Mouse (Mus musculus): ENCODE measurements around the gene Leng9. TPM values are rescaled to one million over a fixed set of nuclear protein-coding genes. Genes with fewer than 3 reads are reported as not detected.
"Not testable (repeated sequence)": the region's sequence is repeated elsewhere in the genome, so short reads cannot be mapped to it uniquely, and the experiment has no call there.

Gene Leng9
- polyA plus RNA-seq (2015; fragmentation: Nextera tagmentation; extraction: Ambion mirVana) = 6.6 TPM in 2 replicates

DNA sequence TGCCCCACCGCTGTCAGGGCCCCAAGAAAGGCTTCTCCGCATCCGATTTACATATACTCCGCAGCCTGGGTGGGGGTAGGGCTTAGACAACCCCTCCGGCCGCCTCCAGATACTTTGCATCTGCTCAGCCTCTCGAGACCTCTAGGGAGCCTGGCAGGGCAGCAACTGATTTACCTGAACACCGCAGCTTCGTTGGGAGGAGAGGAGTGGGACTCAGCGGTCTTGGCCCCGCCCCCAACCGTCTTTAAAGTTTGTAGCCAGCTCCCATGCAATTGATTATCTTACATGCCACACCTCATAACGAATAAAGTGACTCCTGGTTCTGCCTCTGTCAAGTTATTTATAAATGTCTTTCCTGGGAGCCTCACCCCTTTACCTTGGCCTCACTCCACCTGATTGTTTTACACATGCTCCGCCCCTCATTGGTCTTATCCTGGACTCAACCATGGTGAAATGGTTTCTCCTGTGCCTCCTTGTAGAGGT is at the start of gene Leng9:
Gene Leng9 (minus strand): TSS at position 316 of the 483 bp plus-strand sequence.
- H3K9me3 ChIP-seq (replicated peaks) = no peaks in the 10 kb centered on the region
- peaks cover 37% of the 10 kb centered on the region for H3K4me1 ChIP-seq
- ATAC-seq (ENCODE audit: low FRiP score) = peak; percentile 35
- H3K27me3 ChIP-seq (replicated peaks) = peaks cover 23% of the 10 kb centered on the region
- peak within 1 kb of the TSS; percentile 81 for H3K9ac ChIP-seq (replicated peaks)
- peak within 1 kb of the TSS; percentile 85 for H3K4me2 ChIP-seq
- H3K4me3 ChIP-seq (replicated peaks) = peak within 1 kb of the TSS; percentile 69
- H3K36me3 ChIP-seq = peaks cover 32% of the 10 kb centered on the region
- H3K27ac ChIP-seq (replicated peaks) = peak within 1 kb of the TSS; percentile 93
- 1% methylated on average over 14 of the region's 14 CpGs for WGBS

DNA sequence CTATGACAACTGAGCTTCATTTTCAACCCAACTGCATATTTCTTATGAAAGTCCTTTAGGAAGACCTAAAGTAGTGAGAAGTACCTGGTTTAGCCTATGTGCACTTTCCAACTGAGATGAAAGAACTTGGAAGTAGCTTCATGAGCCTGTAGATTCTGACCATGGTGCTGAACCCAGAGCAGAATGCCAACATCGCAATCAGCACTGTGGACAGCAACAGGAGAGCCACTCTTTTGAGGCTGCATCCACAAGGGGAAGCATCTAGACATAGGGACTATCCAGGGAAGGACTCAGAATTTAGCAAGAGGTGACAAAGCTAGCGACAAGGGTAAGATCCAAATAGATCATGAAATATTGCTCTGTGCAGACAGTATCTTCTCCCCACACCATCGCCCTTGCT is 28.3 kb upstream of the Leng9 start:
- ATAC-seq (ENCODE audit: low FRiP score) = no peak
- Histone ChIP-seq H3K4me1 (no peaks in the 10 kb centered on the region), H3K27me3 (replicated peaks) (no peaks in the 10 kb centered on the region), H3K9ac (replicated peaks) (no peak overlapping the region), H3K36me3 (no peaks in the 10 kb centered on the region), H3K27ac (replicated peaks) (no peak overlapping the region), H3K4me2 (no peak overlapping the region), H3K4me3 (replicated peaks) (no peak overlapping the region), H3K9me3 (replicated peaks) (no peaks in the 10 kb centered on the region)
- WGBS = 53% methylated on average over 3 of the region's 3 CpGs

DNA sequence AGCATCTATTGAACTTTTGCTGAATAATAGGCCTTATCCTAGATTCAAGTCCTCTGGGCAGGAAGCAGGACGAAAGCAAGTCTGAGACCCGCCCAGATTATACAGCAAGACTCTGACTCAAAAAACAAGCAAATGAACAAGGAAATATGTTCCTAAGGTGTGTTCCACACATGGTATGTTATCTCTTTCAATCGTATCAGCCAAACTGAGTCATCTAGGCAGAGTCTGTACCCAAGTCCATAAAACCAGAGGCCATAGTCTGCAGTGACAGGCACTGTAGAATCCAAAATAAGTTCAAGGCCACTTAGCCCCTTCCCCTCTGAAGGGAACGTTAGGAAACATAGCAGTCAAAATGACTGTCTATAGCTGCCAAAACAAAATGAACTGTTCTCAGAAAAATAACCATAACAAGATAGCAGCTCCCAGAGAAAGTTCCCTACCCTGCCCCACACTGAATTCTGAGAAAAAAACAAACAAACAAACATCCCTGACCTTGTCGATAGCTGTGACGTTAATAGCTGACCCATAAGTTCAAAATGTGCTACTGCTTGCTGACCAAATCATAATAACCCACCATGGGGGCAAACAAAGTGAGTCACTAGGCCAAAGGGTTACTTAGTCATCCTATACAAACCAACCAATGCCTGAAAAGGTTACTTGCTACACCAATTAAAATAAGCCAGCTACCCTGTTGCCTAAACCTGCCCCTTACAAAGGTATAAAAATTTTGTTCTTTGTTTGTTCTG is 20.2 kb upstream of the Leng9 start:
- Histone ChIP-seq H3K4me1 (peaks cover under 1% of the 10 kb centered on the region; the same call in 1 of the 2 replicates), H3K4me3 (replicated peaks) (no peak overlapping the region), H3K36me3 (no peaks in the 10 kb centered on the region), H3K9me3 (replicated peaks) (no peaks in the 10 kb centered on the region), H3K27ac (replicated peaks) (no peak overlapping the region), H3K4me2 (no peak overlapping the region), H3K27me3 (replicated peaks) (no peaks in the 10 kb centered on the region), H3K9ac (replicated peaks) (no peak overlapping the region)
- no peak for ATAC-seq (ENCODE audit: low FRiP score)
- 87% methylated on average over 6 of the region's 6 CpGs for WGBS

DNA sequence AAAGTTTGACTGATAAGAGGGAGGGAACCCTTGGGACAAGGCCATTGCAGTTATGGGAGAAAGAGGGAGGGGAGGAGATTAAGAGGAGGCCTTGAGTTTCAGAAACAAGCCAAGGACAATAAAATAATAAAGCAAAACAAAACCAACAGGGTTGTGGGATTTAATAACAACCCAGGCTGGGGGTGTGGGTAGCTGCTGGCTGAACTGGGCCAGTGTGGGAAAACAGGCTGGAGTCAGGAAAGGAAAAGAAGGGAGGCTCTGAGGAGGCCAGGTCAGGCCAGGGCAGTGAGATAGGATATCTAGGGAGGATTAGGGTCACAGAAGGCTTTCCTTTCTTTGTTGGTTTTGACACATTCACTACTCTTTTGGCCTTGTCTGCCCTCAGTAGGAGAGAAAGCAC is 16.9 kb upstream of the Leng9 start:
- ATAC-seq (ENCODE audit: low FRiP score) = no peak
- Histone ChIP-seq H3K36me3 (no peaks in the 10 kb centered on the region), H3K4me1 (peaks cover 18% of the 10 kb centered on the region), H3K4me3 (replicated peaks) (no peak overlapping the region), H3K9ac (replicated peaks) (no peak overlapping the region), H3K27ac (replicated peaks) (no peak overlapping the region), H3K9me3 (replicated peaks) (no peaks in the 10 kb centered on the region), H3K27me3 (replicated peaks) (no peaks in the 10 kb centered on the region), H3K4me2 (no peak overlapping the region)

DNA sequence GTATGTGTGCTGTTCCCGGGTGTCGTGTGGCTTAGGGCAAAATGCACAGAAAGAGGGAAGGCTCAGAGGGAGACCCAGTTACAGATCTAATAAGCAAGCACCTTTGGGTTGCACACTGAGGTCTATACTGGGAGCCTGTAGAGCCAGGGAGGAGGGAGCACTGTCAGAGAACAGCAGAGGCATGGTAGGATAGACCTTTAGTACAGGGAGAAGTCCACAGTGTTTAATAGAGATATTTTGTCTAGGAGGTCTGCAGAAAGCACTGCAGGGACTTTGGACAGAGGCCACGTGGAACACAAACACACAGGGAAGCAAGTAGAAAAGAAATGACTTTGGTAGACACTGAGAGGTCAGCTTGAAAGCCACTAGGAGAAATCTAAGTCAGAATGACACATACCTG is 15.1 kb upstream of the Leng9 start:
- Histone ChIP-seq H3K9me3 (replicated peaks) (no peaks in the 10 kb centered on the region), H3K36me3 (no peaks in the 10 kb centered on the region), H3K4me3 (replicated peaks) (0 out of 2 replicates have a peak overlapping the region, but pooled peaks have one; percentile 39), H3K27me3 (replicated peaks) (no peaks in the 10 kb centered on the region), H3K27ac (replicated peaks) (no peak overlapping the region), H3K4me1 (peaks cover 18% of the 10 kb centered on the region), H3K9ac (replicated peaks) (no peak overlapping the region), H3K4me2 (peak overlapping the region; percentile 58)
- no peak for ATAC-seq (ENCODE audit: low FRiP score)
- 20% methylated on average over 3 of the region's 3 CpGs for WGBS

DNA sequence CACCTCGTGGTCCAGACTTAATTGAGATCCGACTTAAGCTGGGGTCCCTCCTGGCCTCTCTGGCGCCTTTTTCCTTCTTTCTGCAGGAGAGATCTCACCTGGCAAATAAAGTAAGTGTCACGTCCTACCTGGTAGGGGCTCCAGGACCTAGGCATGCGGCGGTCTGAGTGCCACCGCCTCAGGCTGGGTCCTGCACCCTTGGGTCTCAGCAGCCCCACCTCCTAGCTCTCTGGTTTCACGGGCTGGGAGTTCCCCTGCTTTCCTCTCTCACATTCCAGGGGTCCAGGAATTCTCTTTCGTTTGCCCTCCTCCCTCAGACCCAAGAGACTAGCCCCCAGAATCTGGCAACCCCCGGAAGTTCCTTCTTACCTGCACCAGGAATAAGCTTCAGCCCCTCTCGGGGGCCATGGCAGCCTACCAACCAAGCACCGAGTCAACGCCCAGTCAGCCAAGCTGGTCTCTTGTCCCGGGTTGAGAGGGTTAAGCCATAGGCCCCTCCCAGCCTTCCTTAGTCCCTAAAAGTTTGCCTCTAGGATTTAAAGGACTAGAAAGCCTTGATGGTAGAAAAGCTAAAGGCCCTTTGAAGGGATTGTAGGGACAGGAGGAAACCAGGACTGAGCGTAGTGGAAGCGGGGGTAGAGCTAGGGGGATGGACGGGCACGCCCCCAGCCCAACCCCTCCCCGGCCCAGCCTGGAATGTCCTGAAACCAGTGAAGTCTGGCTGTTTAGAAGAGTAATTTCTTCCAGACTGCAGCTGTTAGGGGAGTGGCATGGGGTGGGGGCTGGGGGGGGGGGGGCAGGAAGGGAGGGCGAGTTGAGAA is 14.1 kb upstream of the Leng9 start, which contains the start of gene Cdc42ep5:
Gene Cdc42ep5 (minus strand): TSS at position 771 of the 821 bp plus-strand sequence.
- peak within 1 kb of the TSS; percentile 30; the same call in 1 of the 2 replicates for H3K9ac ChIP-seq (replicated peaks)
- WGBS = 2% methylated on average over 19 of the region's 20 CpGs

DNA sequence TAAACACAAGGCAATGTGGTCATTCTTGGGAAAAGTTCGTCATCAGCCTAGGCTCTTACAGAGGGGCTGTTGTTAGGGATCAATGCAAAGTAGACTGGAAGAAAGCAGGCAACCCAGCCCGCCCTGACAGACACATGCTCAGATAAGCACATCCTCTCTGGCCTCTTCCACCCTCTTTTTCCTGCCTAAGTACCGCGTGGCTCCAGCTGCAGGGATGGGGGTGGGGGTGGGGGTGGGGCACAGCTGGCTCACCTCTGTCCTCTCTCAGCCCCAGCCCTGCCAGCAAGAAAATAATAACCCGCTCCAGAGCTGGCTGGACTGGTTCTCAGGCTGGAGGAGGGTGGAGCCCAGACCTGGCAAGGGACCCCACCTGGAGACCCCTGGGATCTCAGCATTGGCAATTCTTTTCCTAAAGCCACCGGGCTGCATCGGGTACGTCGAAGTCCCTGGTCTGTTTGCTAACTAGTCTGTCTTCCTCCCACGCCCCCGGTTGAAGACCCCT is 13.4 kb upstream of the Leng9 start:
- no peaks in the 10 kb centered on the region for H3K27me3 ChIP-seq (replicated peaks)
- peak overlapping the region; percentile 58 for H3K4me2 ChIP-seq
- H3K9ac ChIP-seq (replicated peaks) = peak overlapping the region; percentile 30; the same call in 1 of the 2 replicates
- peaks cover 18% of the 10 kb centered on the region for H3K4me1 ChIP-seq
- WGBS = 3% methylated on average over 11 of the region's 11 CpGs
- H3K36me3 ChIP-seq = no peaks in the 10 kb centered on the region
- no peak overlapping the region for H3K27ac ChIP-seq (replicated peaks)
- H3K9me3 ChIP-seq (replicated peaks) = no peaks in the 10 kb centered on the region
- peak; percentile 53; the same call in 1 of the 2 replicates for ATAC-seq (ENCODE audit: low FRiP score)
- peak overlapping the region; percentile 39 for H3K4me3 ChIP-seq (replicated peaks)

More for the DNA sequence above, 14.1 kb upstream of the Leng9 start, which contains the start of gene Cdc42ep5:
- H3K27ac ChIP-seq (replicated peaks) = no peak within 1 kb of the TSS
- H3K9me3 ChIP-seq (replicated peaks) = no peaks in the 10 kb centered on the region
- no peaks in the 10 kb centered on the region for H3K27me3 ChIP-seq (replicated peaks)
- H3K4me1 ChIP-seq = peaks cover 18% of the 10 kb centered on the region
- peak; percentile 73 for ATAC-seq (ENCODE audit: low FRiP score)
- H3K4me3 ChIP-seq (replicated peaks) = peak within 1 kb of the TSS; percentile 39
- H3K4me2 ChIP-seq = peak within 1 kb of the TSS; percentile 58
- no peaks in the 10 kb centered on the region for H3K36me3 ChIP-seq

DNA sequence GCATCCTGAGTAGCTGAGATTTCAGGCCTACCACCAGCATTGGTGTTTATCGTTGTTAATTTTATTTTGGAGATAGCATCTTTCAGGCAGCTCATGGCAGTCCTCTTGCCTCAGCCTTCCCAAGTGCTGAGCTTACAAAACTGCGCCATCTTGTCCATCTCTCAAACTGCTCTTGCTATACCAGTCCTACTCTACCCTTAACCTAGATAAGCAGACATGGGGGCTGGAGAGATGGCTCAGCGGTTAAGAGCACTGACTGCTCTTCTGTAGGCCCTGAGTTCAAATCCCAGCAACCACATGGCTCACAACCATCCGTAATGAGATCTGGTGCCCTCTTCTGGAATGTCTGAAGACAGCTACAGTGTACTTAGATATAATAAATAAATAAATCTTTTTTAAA is 11.4 kb upstream of the Leng9 start:
- not testable (repeated sequence) for H3K36me3 ChIP-seq; H3K4me3 ChIP-seq (replicated peaks); ATAC-seq (ENCODE audit: low FRiP score); H3K4me2 ChIP-seq; H3K27ac ChIP-seq (replicated peaks); H3K27me3 ChIP-seq (replicated peaks); H3K9ac ChIP-seq (replicated peaks); H3K9me3 ChIP-seq (replicated peaks)
- H3K4me1 ChIP-seq = peaks cover 18% of the 10 kb centered on the region
- WGBS = 96% methylated on average over 4 of the region's 4 CpGs

DNA sequence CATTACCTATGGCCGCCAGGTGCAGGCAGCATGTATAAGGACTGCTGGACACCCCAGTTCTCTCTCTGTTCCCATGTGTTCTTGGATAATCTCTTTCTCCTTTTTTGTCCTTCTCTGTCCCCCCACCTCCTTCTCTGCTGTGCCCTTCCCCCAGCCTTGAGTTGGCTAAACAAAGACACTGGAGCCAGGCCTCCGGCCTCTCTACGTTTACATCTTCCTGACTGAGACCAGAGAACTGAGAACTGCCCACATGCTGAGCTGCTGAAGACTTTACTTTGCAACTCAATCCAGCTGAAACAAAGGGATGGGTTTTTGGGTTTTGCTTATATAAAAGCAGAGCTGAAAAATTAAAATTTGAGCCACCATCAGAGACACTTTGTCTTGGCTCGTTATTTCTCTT is 4.8 kb upstream of the Leng9 start:
- 44% methylated on average over 4 of the region's 4 CpGs for WGBS
- H3K4me3 ChIP-seq (replicated peaks) = no peak overlapping the region
- H3K4me1 ChIP-seq = peaks cover 17% of the 10 kb centered on the region
- no peak for ATAC-seq (ENCODE audit: low FRiP score)
- H3K27ac ChIP-seq (replicated peaks) = no peak overlapping the region
- no peaks in the 10 kb centered on the region for H3K9me3 ChIP-seq (replicated peaks)
- H3K9ac ChIP-seq (replicated peaks) = no peak overlapping the region
- no peaks in the 10 kb centered on the region for H3K36me3 ChIP-seq
- peaks cover 23% of the 10 kb centered on the region for H3K27me3 ChIP-seq (replicated peaks)
- H3K4me2 ChIP-seq = no peak overlapping the region

DNA sequence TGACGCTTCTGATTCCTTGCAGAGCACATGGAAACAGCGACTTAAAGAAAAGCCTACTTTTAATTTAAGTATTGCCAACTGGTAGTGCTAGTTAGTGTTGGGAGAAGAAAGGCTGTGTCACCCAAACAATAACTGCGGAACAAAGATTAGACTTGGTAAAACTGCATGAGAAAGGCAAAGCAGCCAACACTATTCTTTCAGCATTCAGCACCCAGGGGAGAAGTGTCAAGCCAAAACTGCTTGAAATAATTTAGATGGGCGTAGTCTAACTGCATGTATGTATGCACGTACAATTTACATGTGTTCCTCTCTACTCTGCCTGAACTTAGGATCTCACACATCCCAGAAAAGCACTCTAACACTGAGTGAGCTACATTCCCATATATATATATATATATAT is 4.2 kb upstream of the Leng9 start:
- 60% methylated on average over 5 of the region's 5 CpGs for WGBS
- Histone ChIP-seq H3K9ac (replicated peaks) (no peak overlapping the region), H3K4me2 (no peak overlapping the region), H3K4me3 (replicated peaks) (no peak overlapping the region), H3K27me3 (replicated peaks) (peaks cover 23% of the 10 kb centered on the region), H3K9me3 (replicated peaks) (no peaks in the 10 kb centered on the region), H3K27ac (replicated peaks) (no peak overlapping the region), H3K4me1 (peaks cover 20% of the 10 kb centered on the region), H3K36me3 (no peaks in the 10 kb centered on the region)
- ATAC-seq (ENCODE audit: low FRiP score) = no peak

DNA sequence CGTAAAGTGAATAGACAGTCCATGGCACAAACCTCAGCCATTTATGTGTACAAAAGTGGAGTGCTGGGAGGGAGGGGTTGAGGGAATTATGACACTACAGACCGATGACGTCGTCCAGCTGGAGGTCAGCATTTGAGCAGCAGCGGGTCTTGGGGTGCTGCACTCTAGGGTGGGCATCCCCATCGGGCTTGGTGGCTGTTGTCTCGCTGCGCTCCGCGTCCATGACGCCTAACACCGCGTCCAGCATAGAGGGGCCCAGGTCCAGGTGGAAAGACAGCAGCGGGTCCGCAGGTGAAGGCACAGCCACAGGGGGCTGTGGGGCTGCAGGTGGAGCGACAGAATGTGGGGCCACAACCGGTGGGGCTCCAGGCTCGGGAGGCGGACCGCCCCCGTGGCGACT is 1.1 kb upstream of the Leng9 start:
- 16% methylated on average over 22 of the region's 22 CpGs for WGBS
- no peak overlapping the region for H3K27ac ChIP-seq (replicated peaks)
- H3K36me3 ChIP-seq = peaks cover 20% of the 10 kb centered on the region
- H3K4me2 ChIP-seq = peak overlapping the region; percentile 85
- no peaks in the 10 kb centered on the region for H3K9me3 ChIP-seq (replicated peaks)
- peak; percentile 1; the same call in 1 of the 2 replicates for ATAC-seq (ENCODE audit: low FRiP score)
- peak overlapping the region; percentile 81; the same call in 1 of the 2 replicates for H3K9ac ChIP-seq (replicated peaks)
- H3K4me1 ChIP-seq = peaks cover 37% of the 10 kb centered on the region
- H3K4me3 ChIP-seq (replicated peaks) = peak overlapping the region; percentile 69
- H3K27me3 ChIP-seq (replicated peaks) = peaks cover 23% of the 10 kb centered on the region

All from neural tube, embryonic 15.5 days (tissue).